Mouse (Mus musculus): ENCODE data around the gene Net1. TPM values are rescaled to one million over a fixed set of nuclear protein-coding genes. Genes with fewer than 3 reads are reported as not detected.
"Not testable (repeated sequence)": the region's sequence is repeated elsewhere in the genome, so short reads cannot be mapped to it uniquely, and the experiment has no call there.

Net1 gene
- polyA plus RNA-seq, 1 experiment from 2014 or later = 36.8 TPM

- no peak for ATAC-seq (replicated peaks; ENCODE audit: insufficient number of reproducible peaks, insufficient read depth, low FRiP score, low read depth)
- Histone ChIP-seq H3K27me3 (no peaks in the 10 kb centered on the region), H3K4me3 (no peak overlapping the region), H3K9me3 (replicated peaks) (no peaks in the 10 kb centered on the region), H3K4me1 (replicated peaks) (0 out of 2 replicates have a peak, but pooled peaks cover 2% of the 10 kb centered on the region), H3K27ac (no peak overlapping the region), H3K36me3 (no peaks in the 10 kb centered on the region), H3K4me2 (no peak overlapping the region), H3K9ac (no peak overlapping the region)
- 82% methylated on average over 10 of the region's 10 CpGs for WGBS
Observed at GRCm38 (mm10) chr13:3862922-3863580, 55.0 kb downstream of the Net1 start.

- Histone ChIP-seq H3K36me3 (no peaks in the 10 kb centered on the region), H3K27ac (no peak overlapping the region), H3K4me1 (replicated peaks) (0 out of 2 replicates have a peak, but pooled peaks cover 2% of the 10 kb centered on the region), H3K4me3 (no peak overlapping the region), H3K9ac (no peak overlapping the region), H3K27me3 (no peaks in the 10 kb centered on the region), H3K4me2 (no peak overlapping the region), H3K9me3 (replicated peaks) (no peaks in the 10 kb centered on the region)
- no peak for ATAC-seq (replicated peaks; ENCODE audit: insufficient number of reproducible peaks, insufficient read depth, low FRiP score, low read depth)
- WGBS = 79% methylated on average over 3 of the region's 3 CpGs
Observed at GRCm38 (mm10) chr13:3862325-3862724, 55.7 kb downstream of the Net1 start.

DNA sequence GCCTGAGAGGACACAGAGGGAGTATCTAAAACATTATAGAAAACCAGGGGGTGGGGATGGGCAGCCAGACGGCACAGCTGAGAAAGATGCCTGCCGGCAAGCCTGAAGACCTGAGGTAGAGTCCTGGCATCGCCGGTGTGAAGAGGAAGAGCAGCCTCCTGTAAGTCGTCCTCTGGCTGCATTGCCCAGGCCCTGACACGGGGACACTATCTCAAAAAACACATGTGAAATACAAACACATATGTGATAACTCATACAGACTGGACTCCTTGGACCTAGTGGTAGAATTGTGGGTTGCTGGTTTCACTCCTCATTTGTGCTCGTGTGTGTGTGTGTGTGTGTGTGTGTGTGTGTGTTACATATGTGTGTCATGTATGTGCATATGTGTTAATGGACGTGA, 56.8 kb downstream of the Net1 start:
- Histone ChIP-seq H3K9me3 (replicated peaks) (no peaks in the 10 kb centered on the region), H3K4me3 (no peak overlapping the region), H3K27me3 (no peaks in the 10 kb centered on the region), H3K9ac (no peak overlapping the region), H3K27ac (no peak overlapping the region), H3K36me3 (no peaks in the 10 kb centered on the region), H3K4me2 (no peak overlapping the region), H3K4me1 (replicated peaks) (0 out of 2 replicates have a peak, but pooled peaks cover 2% of the 10 kb centered on the region)
- 85% methylated on average over 8 of the region's 8 CpGs for WGBS
- no peak for ATAC-seq (replicated peaks; ENCODE audit: insufficient number of reproducible peaks, insufficient read depth, low FRiP score, low read depth)

- Histone ChIP-seq H3K4me1 (replicated peaks) (no peaks in the 10 kb centered on the region), H3K27ac (no peak overlapping the region), H3K4me2 (no peak overlapping the region), H3K36me3 (no peaks in the 10 kb centered on the region), H3K9ac (no peak overlapping the region), H3K27me3 (no peaks in the 10 kb centered on the region), H3K4me3 (no peak overlapping the region), H3K9me3 (replicated peaks) (no peaks in the 10 kb centered on the region)
- no peak for ATAC-seq (replicated peaks; ENCODE audit: insufficient number of reproducible peaks, insufficient read depth, low FRiP score, low read depth)
- 73% methylated on average over 1 of the region's 1 CpGs for WGBS
Observed at GRCm38 (mm10) chr13:3856252-3856651, 61.8 kb downstream of the Net1 start.

GRCm38 (mm10) chr13:3854856-3855255, 63.2 kb downstream of the Net1 start:
- H3K9ac ChIP-seq = no peak overlapping the region
- no peaks in the 10 kb centered on the region for H3K4me1 ChIP-seq (replicated peaks)
- H3K9me3 ChIP-seq (replicated peaks) = no peaks in the 10 kb centered on the region
- no peak overlapping the region for H3K27ac ChIP-seq
- ATAC-seq (replicated peaks; ENCODE audit: insufficient number of reproducible peaks, insufficient read depth, low FRiP score, low read depth) = no peak
- no peak overlapping the region for H3K4me2 ChIP-seq
- no peaks in the 10 kb centered on the region for H3K36me3 ChIP-seq
- 84% methylated on average over 2 of the region's 2 CpGs for WGBS
- H3K4me3 ChIP-seq = no peak overlapping the region
- no peaks in the 10 kb centered on the region for H3K27me3 ChIP-seq

DNA sequence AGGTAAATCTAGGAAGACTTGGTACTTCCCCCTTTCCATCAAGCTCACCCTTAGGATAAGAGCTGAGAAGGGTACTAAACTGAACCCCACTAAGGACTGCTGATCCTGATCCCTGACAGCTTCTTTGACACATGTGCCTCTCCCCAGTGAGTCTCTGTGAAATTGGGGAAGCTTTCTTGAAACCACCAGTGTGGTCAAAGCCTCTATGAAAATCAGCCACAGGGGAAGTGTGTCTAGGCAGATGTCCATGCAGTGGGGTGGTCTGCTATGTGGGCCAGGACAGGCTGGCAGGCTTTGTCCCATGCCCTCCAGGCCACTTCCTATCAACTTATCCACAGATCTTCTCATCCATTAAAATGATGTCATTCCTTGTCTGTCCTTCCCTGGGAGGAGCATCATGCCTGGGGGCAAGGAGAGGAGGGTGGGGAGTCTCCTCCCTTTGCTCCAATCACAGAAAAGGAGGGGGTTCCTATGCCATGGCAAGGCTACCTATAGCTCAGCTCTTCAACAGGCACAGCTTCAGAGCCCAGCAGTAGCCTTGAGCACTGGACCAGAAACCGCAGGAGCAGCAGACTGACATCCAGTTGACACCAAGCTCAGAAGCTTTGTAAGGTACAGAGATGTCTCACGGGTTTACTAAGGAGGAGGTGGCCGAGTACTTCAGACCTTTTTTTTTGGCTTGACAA, 64.2 kb downstream of the Net1 start, which contains the start of gene Calm5:
Gene Calm5, plus strand, starts transcription at position 526 of the 686 bp plus-strand sequence.
- H3K4me2 ChIP-seq; H3K27ac ChIP-seq; ATAC-seq (replicated peaks; ENCODE audit: insufficient number of reproducible peaks, insufficient read depth, low FRiP score, low read depth); H3K36me3 ChIP-seq; H3K9me3 ChIP-seq (replicated peaks); H3K27me3 ChIP-seq; H3K4me1 ChIP-seq (replicated peaks); H3K4me3 ChIP-seq; H3K9ac ChIP-seq: not testable (repeated sequence)
- WGBS = 77% methylated on average over 3 of the region's 3 CpGs

DNA sequence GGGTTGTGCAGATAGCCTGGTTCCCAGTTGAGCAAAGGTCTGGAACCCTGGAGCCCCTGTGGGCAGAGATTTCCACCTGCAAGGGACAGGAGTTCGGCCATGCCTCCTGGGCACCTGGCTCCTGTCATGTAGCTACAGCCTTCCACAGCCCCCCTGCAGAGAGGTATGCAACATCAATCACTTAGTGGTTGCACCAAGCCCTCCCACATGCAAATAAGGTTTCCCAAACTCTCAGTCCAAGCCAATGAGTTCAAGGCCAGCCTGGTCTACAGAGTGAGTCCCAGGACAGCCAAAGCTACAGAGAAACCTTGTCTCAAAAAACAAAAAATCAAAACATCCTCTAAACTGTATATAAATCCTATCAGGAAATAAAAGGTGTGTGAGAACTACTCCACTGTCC, 67.7 kb downstream of the Net1 start:
- Histone ChIP-seq H3K27me3 (no peaks in the 10 kb centered on the region), H3K4me2 (no peak overlapping the region), H3K4me3 (no peak overlapping the region), H3K4me1 (replicated peaks) (no peaks in the 10 kb centered on the region), H3K9ac (no peak overlapping the region), H3K36me3 (no peaks in the 10 kb centered on the region), H3K9me3 (replicated peaks) (no peaks in the 10 kb centered on the region), H3K27ac (no peak overlapping the region)
- 53% methylated on average over 1 of the region's 1 CpGs for WGBS
- no peak for ATAC-seq (replicated peaks; ENCODE audit: insufficient number of reproducible peaks, insufficient read depth, low FRiP score, low read depth)

- H3K27ac ChIP-seq; H3K4me1 ChIP-seq (replicated peaks); H3K9ac ChIP-seq; H3K4me2 ChIP-seq; H3K4me3 ChIP-seq; ATAC-seq (replicated peaks; ENCODE audit: insufficient number of reproducible peaks, insufficient read depth, low FRiP score, low read depth); H3K9me3 ChIP-seq (replicated peaks); H3K27me3 ChIP-seq; H3K36me3 ChIP-seq: not testable (repeated sequence)
Observed at GRCm38 (mm10) chr13:3840662-3841061, 77.4 kb downstream of the Net1 start.

DNA sequence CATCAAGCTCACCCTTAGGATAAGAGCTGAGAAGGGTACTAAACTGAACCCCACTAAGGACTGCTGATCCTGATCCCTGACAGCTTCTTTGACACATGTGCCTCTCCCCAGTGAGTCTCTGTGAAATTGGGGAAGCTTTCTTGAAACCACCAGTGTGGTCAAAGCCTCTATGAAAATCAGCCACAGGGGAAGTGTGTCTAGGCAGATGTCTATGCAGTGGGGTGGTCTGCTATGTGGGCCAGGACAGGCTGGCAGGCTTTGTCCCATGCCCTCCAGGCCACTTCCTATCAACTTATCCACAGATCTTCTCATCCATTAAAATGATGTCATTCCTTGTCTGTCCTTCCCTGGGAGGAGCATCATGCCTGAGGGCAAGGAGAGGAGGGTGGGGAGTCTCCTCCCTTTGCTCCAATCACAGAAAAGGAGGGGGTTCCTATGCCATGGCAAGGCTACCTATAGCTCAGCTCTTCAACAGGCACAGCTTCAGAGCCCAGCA, 80.7 kb downstream of the Net1 start, which contains the start of gene Calm4:
Gene Calm4, plus strand, starts transcription at position 446 of the 496 bp plus-strand sequence.
- H3K4me2 ChIP-seq; H3K27ac ChIP-seq; H3K4me3 ChIP-seq; H3K4me1 ChIP-seq (replicated peaks); H3K27me3 ChIP-seq; H3K36me3 ChIP-seq; ATAC-seq (replicated peaks; ENCODE audit: insufficient number of reproducible peaks, insufficient read depth, low FRiP score, low read depth); H3K9ac ChIP-seq; H3K9me3 ChIP-seq (replicated peaks): not testable (repeated sequence)

- not testable (repeated sequence) for H3K27me3 ChIP-seq; H3K4me1 ChIP-seq (replicated peaks); H3K27ac ChIP-seq; H3K4me3 ChIP-seq; H3K9ac ChIP-seq; H3K9me3 ChIP-seq (replicated peaks); H3K36me3 ChIP-seq; ATAC-seq (replicated peaks; ENCODE audit: insufficient number of reproducible peaks, insufficient read depth, low FRiP score, low read depth); H3K4me2 ChIP-seq
Observed at GRCm38 (mm10) chr13:3833644-3834043, 84.4 kb downstream of the Net1 start.

- Histone ChIP-seq H3K27me3 (no peaks in the 10 kb centered on the region), H3K4me3 (no peak overlapping the region), H3K4me1 (replicated peaks) (no peaks in the 10 kb centered on the region), H3K9me3 (replicated peaks) (no peaks in the 10 kb centered on the region), H3K9ac (no peak overlapping the region), H3K4me2 (no peak overlapping the region), H3K36me3 (no peaks in the 10 kb centered on the region), H3K27ac (no peak overlapping the region)
- WGBS = 63% methylated on average over 2 of the region's 2 CpGs
- no peak for ATAC-seq (replicated peaks; ENCODE audit: insufficient number of reproducible peaks, insufficient read depth, low FRiP score, low read depth)
Observed at GRCm38 (mm10) chr13:3832450-3832849, 85.6 kb downstream of the Net1 start.
